Mouse (Mus musculus): ENCODE measurements around the gene Eif2b3. TPM values are rescaled to one million over a fixed set of nuclear protein-coding genes. Genes with fewer than 3 reads are reported as not detected.

Gene Eif2b3
- polyA plus RNA-seq, 1 experiment from 2014 or later: 43.7 TPM

DNA sequence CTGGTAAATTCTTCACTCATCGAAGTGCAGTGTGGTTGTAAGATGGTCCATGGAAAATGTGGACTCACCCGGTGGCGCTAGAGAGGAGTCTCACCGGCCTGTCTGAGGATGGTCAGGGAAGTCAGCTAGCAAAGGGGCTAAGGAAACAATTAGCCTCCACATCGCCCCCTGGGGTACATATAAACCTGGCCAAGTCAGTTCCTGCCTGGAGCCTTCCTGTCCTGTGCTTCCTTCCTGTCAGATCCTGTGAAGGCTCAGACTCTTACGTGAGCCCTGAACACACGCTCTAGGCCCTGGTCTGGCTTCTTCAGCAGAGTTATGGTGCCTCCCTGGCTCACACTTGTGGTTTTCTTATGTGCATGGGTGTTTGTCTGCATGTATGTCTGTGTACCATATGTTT, 82.0 kb downstream of the Eif2b3 start:
- Histone ChIP-seq H3K27me3 (ENCODE audit: control insufficient read depth, insufficient read depth, low read length) (no peaks in the 10 kb centered on the region), H3K4me3 (ENCODE audit: low read depth, low read length) (no peak overlapping the region), H3K4me2 (replicated peaks; ENCODE audit: low read depth, low read length) (no peak overlapping the region), H3K9me3 (ENCODE audit: control insufficient read depth, low read depth, low read length) (no peaks in the 10 kb centered on the region), H3K9ac (replicated peaks; ENCODE audit: low read depth, low read length) (no peak overlapping the region), H3K36me3 (ENCODE audit: control insufficient read depth, insufficient read depth, low read length) (peaks cover 6% of the 10 kb centered on the region; the same call in 1 of the 2 replicates), H3K4me1 (ENCODE audit: control insufficient read depth, insufficient read depth, low read length) (peaks cover 9% of the 10 kb centered on the region; the same call in 1 of the 2 replicates), H3K27ac (ENCODE audit: low read length) (no peak overlapping the region)
- WGBS: 54% methylated on average over 7 of the region's 7 CpGs
- no peak for ATAC-seq (ENCODE audit: insufficient number of reproducible peaks, insufficient read depth, low FRiP score, low read depth)

DNA sequence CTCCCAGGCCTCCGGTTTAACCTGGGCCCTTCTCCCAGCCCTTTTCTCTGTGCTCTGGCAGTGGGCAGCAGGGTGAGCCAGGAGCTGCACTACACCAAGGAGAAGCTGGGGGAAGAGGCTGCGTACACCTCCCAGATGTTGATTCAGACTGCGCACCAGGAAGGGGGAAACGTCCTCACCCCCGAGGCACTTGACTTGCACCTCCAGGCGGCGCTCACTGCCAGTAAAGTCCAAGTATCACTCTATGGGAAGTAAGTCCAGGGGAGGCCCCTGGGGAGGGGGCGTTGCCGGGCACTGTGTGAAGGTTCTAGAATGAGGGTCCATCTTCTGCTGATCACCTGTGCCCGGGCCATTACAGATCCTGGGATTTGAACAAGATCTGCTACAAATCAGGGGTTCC, 85.5 kb downstream of the Eif2b3 start:
- Histone ChIP-seq H3K27ac (ENCODE audit: low read length) (no peak overlapping the region), H3K27me3 (ENCODE audit: control insufficient read depth, insufficient read depth, low read length) (no peaks in the 10 kb centered on the region), H3K4me3 (ENCODE audit: low read depth, low read length) (no peak overlapping the region), H3K9ac (replicated peaks; ENCODE audit: low read depth, low read length) (no peak overlapping the region), H3K4me1 (ENCODE audit: control insufficient read depth, insufficient read depth, low read length) (no peaks in the 10 kb centered on the region), H3K4me2 (replicated peaks; ENCODE audit: low read depth, low read length) (no peak overlapping the region), H3K36me3 (ENCODE audit: control insufficient read depth, insufficient read depth, low read length) (peaks cover 19% of the 10 kb centered on the region), H3K9me3 (ENCODE audit: control insufficient read depth, low read depth, low read length) (no peaks in the 10 kb centered on the region)
- WGBS: 80% methylated on average over 10 of the region's 10 CpGs
- ATAC-seq (ENCODE audit: insufficient number of reproducible peaks, insufficient read depth, low FRiP score, low read depth): no peak

DNA sequence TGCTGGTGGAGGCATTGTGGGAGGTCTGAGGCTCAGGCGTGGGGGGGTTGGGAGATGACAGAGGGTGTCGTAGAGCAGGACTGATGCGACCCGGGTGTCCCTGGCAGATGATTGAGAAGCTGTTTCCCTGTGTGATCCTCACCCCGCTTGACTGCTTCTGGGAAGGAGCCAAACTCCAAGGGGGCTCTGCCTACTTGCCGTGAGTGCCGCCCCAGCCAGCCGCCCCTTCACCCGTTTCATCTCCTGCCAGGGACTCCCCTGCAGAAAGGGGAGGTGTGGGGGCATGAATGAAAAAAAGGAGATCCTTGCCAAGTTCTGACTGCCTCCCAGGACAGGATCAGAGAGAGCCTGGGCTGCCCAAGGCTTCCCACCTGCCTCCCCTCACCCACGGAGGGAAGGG, 85.9 kb downstream of the Eif2b3 start:
- Histone ChIP-seq H3K4me2 (replicated peaks; ENCODE audit: low read depth, low read length) (no peak overlapping the region), H3K9ac (replicated peaks; ENCODE audit: low read depth, low read length) (no peak overlapping the region), H3K4me3 (ENCODE audit: low read depth, low read length) (no peak overlapping the region), H3K27ac (ENCODE audit: low read length) (no peak overlapping the region), H3K27me3 (ENCODE audit: control insufficient read depth, insufficient read depth, low read length) (no peaks in the 10 kb centered on the region), H3K9me3 (ENCODE audit: control insufficient read depth, low read depth, low read length) (no peaks in the 10 kb centered on the region), H3K36me3 (ENCODE audit: control insufficient read depth, insufficient read depth, low read length) (peaks cover 18% of the 10 kb centered on the region), H3K4me1 (ENCODE audit: control insufficient read depth, insufficient read depth, low read length) (no peaks in the 10 kb centered on the region)
- no peak for ATAC-seq (ENCODE audit: insufficient number of reproducible peaks, insufficient read depth, low FRiP score, low read depth)
- 65% methylated on average over 10 of the region's 10 CpGs for WGBS

DNA sequence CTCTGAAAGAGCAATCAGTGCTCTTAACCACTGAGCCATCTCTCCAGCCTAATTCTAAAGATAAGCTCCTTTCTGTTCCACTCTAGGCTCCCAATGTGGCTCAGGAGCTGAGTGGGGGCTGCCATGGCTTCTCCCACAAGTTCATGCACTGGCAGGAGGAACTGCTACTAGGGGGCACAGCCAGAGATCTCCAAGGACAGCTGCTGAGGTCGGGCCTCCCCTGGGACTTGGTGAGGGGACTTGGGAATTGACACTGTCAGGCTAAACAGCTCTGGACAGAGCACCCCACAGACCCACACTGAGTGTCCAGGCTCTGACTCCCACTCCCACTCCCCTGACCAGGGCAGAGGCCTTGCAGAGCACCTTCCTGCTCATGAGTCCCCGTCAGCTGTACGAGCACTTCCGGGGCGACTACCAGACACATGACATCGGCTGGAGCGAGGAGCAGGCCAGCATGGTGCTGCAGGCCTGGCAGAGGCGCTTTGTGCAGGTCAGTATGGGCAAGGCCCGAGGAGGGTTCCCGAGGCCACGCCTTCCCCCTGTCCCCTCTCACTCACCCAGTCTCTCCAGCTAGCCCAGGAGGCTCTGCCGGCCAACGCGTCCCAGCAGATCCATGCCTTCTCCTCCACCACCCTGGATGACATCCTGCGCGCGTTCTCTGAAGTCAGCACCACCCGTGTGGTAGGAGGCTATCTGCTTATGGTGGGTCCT, 88.8 kb downstream of the Eif2b3 start:
- Histone ChIP-seq H3K9me3 (ENCODE audit: control insufficient read depth, low read depth, low read length) (no peaks in the 10 kb centered on the region), H3K4me3 (ENCODE audit: low read depth, low read length) (no peak overlapping the region), H3K4me1 (ENCODE audit: control insufficient read depth, insufficient read depth, low read length) (no peaks in the 10 kb centered on the region), H3K4me2 (replicated peaks; ENCODE audit: low read depth, low read length) (no peak overlapping the region), H3K36me3 (ENCODE audit: control insufficient read depth, insufficient read depth, low read length) (peaks cover 16% of the 10 kb centered on the region), H3K27me3 (ENCODE audit: control insufficient read depth, insufficient read depth, low read length) (no peaks in the 10 kb centered on the region), H3K9ac (replicated peaks; ENCODE audit: low read depth, low read length) (no peak overlapping the region), H3K27ac (ENCODE audit: low read length) (no peak overlapping the region)
- WGBS: 93% methylated on average over 18 of the region's 18 CpGs
- ATAC-seq (ENCODE audit: insufficient number of reproducible peaks, insufficient read depth, low FRiP score, low read depth): no peak

DNA sequence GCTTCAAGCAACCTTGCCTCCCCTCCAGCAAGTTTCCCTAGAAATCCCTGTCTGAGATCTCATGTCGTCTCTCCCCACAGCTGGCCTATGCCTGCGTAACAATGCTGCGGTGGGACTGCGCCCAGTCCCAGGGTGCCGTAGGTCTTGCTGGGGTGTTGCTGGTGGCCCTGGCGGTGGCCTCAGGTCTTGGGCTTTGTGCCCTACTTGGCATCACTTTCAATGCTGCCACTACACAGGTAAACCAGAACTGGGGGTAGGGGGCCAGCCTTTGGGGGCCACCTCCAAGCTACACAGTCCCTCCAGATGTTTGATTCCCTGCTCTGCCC, 89.3 kb downstream of the Eif2b3 start:
- no peak overlapping the region for H3K27ac ChIP-seq (ENCODE audit: low read length)
- H3K36me3 ChIP-seq (ENCODE audit: control insufficient read depth, insufficient read depth, low read length): peaks cover 16% of the 10 kb centered on the region
- no peaks in the 10 kb centered on the region for H3K4me1 ChIP-seq (ENCODE audit: control insufficient read depth, insufficient read depth, low read length)
- WGBS: 95% methylated on average over 6 of the region's 6 CpGs
- no peak overlapping the region for H3K4me2 ChIP-seq (replicated peaks; ENCODE audit: low read depth, low read length)
- no peaks in the 10 kb centered on the region for H3K9me3 ChIP-seq (ENCODE audit: control insufficient read depth, low read depth, low read length)
- no peak overlapping the region for H3K9ac ChIP-seq (replicated peaks; ENCODE audit: low read depth, low read length)
- no peak overlapping the region for H3K4me3 ChIP-seq (ENCODE audit: low read depth, low read length)
- no peak for ATAC-seq (ENCODE audit: insufficient number of reproducible peaks, insufficient read depth, low FRiP score, low read depth)
- no peaks in the 10 kb centered on the region for H3K27me3 ChIP-seq (ENCODE audit: control insufficient read depth, insufficient read depth, low read length)

DNA sequence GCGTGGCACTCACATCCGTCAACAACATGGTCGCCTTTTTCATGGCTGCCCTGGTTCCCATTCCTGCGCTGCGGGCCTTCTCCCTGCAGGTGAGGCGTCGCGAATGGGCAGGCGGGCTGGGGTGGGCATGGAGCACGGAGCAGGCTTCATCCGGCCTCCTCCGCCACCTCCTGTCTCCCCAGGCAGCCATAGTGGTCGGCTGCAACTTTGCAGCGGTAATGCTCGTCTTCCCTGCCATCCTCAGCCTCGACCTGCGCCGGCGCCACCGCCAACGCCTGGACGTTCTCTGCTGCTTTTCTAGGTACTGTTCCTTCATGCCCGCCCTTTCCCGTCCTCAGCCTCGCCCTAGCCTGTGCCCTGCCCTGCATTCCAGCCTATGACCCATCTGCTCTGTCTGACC, 90.1 kb downstream of the Eif2b3 start:
- no peak overlapping the region for H3K27ac ChIP-seq (ENCODE audit: low read length)
- H3K9ac ChIP-seq (replicated peaks; ENCODE audit: low read depth, low read length): no peak overlapping the region
- peaks cover 20% of the 10 kb centered on the region for H3K36me3 ChIP-seq (ENCODE audit: control insufficient read depth, insufficient read depth, low read length)
- H3K4me1 ChIP-seq (ENCODE audit: control insufficient read depth, insufficient read depth, low read length): no peaks in the 10 kb centered on the region
- ATAC-seq (ENCODE audit: insufficient number of reproducible peaks, insufficient read depth, low FRiP score, low read depth): no peak
- no peak overlapping the region for H3K4me2 ChIP-seq (replicated peaks; ENCODE audit: low read depth, low read length)
- no peaks in the 10 kb centered on the region for H3K9me3 ChIP-seq (ENCODE audit: control insufficient read depth, low read depth, low read length)
- 93% methylated on average over 25 of the region's 25 CpGs for WGBS
- H3K27me3 ChIP-seq (ENCODE audit: control insufficient read depth, insufficient read depth, low read length): no peaks in the 10 kb centered on the region
- no peak overlapping the region for H3K4me3 ChIP-seq (ENCODE audit: low read depth, low read length)

DNA sequence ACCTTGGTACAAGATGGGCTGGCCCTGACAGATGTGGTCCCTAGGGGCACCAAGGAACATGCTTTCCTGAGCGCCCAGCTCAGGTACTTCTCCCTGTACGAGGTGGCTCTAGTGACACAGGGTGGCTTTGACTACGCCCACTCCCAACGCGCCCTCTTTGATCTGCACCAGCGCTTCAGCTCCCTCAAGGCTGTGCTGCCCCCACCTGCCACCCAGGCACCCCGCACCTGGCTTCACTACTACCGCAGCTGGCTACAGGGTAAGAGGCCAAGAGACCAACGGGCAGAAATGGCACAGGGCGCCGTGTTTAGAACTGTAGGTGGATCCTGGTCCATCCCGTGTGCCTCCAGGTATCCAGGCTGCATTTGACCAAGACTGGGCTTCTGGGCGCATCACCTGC, 91.0 kb downstream of the Eif2b3 start:
- no peak overlapping the region for H3K4me2 ChIP-seq (replicated peaks; ENCODE audit: low read depth, low read length)
- H3K36me3 ChIP-seq (ENCODE audit: control insufficient read depth, insufficient read depth, low read length): peaks cover 25% of the 10 kb centered on the region
- 91% methylated on average over 13 of the region's 13 CpGs for WGBS
- H3K27me3 ChIP-seq (ENCODE audit: control insufficient read depth, insufficient read depth, low read length): no peaks in the 10 kb centered on the region
- H3K4me3 ChIP-seq (ENCODE audit: low read depth, low read length): no peak overlapping the region
- H3K27ac ChIP-seq (ENCODE audit: low read length): no peak overlapping the region
- no peak for ATAC-seq (ENCODE audit: insufficient number of reproducible peaks, insufficient read depth, low FRiP score, low read depth)
- no peaks in the 10 kb centered on the region for H3K4me1 ChIP-seq (ENCODE audit: control insufficient read depth, insufficient read depth, low read length)
- no peak overlapping the region for H3K9ac ChIP-seq (replicated peaks; ENCODE audit: low read depth, low read length)
- H3K9me3 ChIP-seq (ENCODE audit: control insufficient read depth, low read depth, low read length): no peaks in the 10 kb centered on the region

DNA sequence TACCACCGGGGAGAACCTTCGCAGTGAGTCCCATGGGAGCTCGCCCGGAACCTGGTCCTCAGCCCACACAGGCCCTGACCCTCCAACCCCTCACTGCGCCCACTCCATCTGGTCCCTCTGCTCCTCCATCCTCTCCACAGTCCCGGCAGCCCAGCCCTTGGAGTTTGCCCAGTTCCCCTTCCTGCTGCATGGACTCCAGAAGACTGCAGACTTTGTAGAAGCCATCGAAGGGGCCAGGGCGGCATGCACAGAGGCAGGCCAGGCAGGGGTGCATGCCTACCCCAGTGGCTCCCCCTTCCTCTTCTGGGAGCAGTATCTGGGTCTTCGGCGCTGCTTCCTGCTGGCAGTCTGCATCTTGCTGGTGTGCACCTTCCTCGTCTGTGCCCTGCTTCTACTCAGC, 91.8 kb downstream of the Eif2b3 start:
- Histone ChIP-seq H3K27me3 (ENCODE audit: control insufficient read depth, insufficient read depth, low read length) (no peaks in the 10 kb centered on the region), H3K4me3 (ENCODE audit: low read depth, low read length) (no peak overlapping the region), H3K4me1 (ENCODE audit: control insufficient read depth, insufficient read depth, low read length) (no peaks in the 10 kb centered on the region), H3K27ac (ENCODE audit: low read length) (no peak overlapping the region), H3K9ac (replicated peaks; ENCODE audit: low read depth, low read length) (no peak overlapping the region), H3K36me3 (ENCODE audit: control insufficient read depth, insufficient read depth, low read length) (peaks cover 25% of the 10 kb centered on the region), H3K9me3 (ENCODE audit: control insufficient read depth, low read depth, low read length) (no peaks in the 10 kb centered on the region), H3K4me2 (replicated peaks; ENCODE audit: low read depth, low read length) (no peak overlapping the region)
- WGBS: 96% methylated on average over 11 of the region's 11 CpGs
- ATAC-seq (ENCODE audit: insufficient number of reproducible peaks, insufficient read depth, low FRiP score, low read depth): no peak

DNA sequence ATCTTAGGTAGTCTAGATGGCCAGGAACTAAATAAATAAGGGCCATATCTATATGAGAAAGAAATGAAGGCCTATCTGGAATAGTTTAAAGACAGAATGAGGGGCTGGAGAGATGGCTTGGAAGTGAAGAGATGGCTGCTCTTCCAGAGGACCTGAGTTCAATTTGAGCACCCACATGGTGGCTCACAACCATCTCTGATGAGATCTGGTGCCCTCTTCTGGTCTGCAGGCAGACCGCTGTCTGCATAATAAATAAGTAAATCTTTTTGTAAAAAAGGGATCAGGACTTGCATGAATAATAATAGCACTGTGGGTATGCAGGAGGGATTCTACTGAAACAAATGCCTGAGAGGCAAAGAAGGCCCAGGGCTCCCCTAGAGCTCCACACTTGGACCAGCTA, 94.0 kb downstream of the Eif2b3 start:
- Histone ChIP-seq H3K4me2 (replicated peaks; ENCODE audit: low read depth, low read length) (no peak overlapping the region), H3K27me3 (ENCODE audit: control insufficient read depth, insufficient read depth, low read length) (no peaks in the 10 kb centered on the region), H3K9ac (replicated peaks; ENCODE audit: low read depth, low read length) (no peak overlapping the region), H3K4me1 (ENCODE audit: control insufficient read depth, insufficient read depth, low read length) (no peaks in the 10 kb centered on the region), H3K9me3 (ENCODE audit: control insufficient read depth, low read depth, low read length) (no peaks in the 10 kb centered on the region), H3K27ac (ENCODE audit: low read length) (no peak overlapping the region), H3K36me3 (ENCODE audit: control insufficient read depth, insufficient read depth, low read length) (peaks cover 22% of the 10 kb centered on the region), H3K4me3 (ENCODE audit: low read depth, low read length) (no peak overlapping the region)
- WGBS: 100% methylated on average over 1 of the region's 1 CpGs
- ATAC-seq (ENCODE audit: insufficient number of reproducible peaks, insufficient read depth, low FRiP score, low read depth): no peak

All from stomach, embryonic 14.5 days (tissue).